Mouse (Mus musculus) liver, embryonic 13.5 days (tissue): Measurements from ENCODE around the gene Srcin1. TPM values are rescaled to one million over a fixed set of nuclear protein-coding genes. Genes with fewer than 3 reads are reported as not detected.

Experiments used
- ATAC-seq: fragments of 200-750 bp; cut with Nextera tagmentation; 2 replicates; pipeline ENCODE4 v1.8.0; 2017; ENCODE audit warnings: low read depth, mild to moderate bottlenecking, moderate number of reproducible peaks, moderate library complexity
- DNase-seq: peaks from one replicate; pipeline ENCODE4 v3.0.0; 2022
- H3K27ac ChIP-seq: fragments of 300-500 bp; sonication (generic); 2 replicates; pipeline ENCODE4 v1.5.1; 2015; ENCODE audit warnings: moderate library complexity, mild to moderate bottlenecking, inconsistent platforms
- H3K27me3 ChIP-seq: fragments of 300-500 bp; sonication (generic); 2 replicates; pipeline ENCODE4 v1.6.1; 2015; ENCODE audit warnings: mild to moderate bottlenecking, inconsistent platforms
- H3K36me3 ChIP-seq: fragments of 300-500 bp; sonication (generic); 2 replicates; pipeline ENCODE4 v1.6.1; 2015; ENCODE audit warnings: mild to moderate bottlenecking, inconsistent platforms
- H3K4me1 ChIP-seq: fragments of 300-500 bp; sonication (generic); replicated peaks from 2 replicates; pipeline ENCODE4 v1.6.1; 2015; ENCODE audit warnings: inconsistent platforms
- H3K4me2 ChIP-seq: fragments of 300-500 bp; sonication (generic); 2 replicates; pipeline ENCODE4 v1.6.1; 2015; ENCODE audit warnings: inconsistent platforms, mild to moderate bottlenecking, moderate library complexity
- H3K4me3 ChIP-seq: fragments of 300-500 bp; sonication (generic); replicated peaks from 2 replicates; pipeline ENCODE4 v1.5.1; 2015; ENCODE audit warnings: mild to moderate bottlenecking, inconsistent platforms
- H3K9ac ChIP-seq: fragments of 300-500 bp; sonication (generic); 2 replicates; pipeline ENCODE4 v1.6.1; 2015; ENCODE audit warnings: mild to moderate bottlenecking, inconsistent platforms
- H3K9me3 ChIP-seq: fragments of 300-500 bp; sonication (generic); replicated peaks from 2 replicates; pipeline ENCODE4 v1.6.1; 2016; ENCODE audit warnings: inconsistent platforms
- whole genome bisulfite sequencing: fragments of 180-500 bp; shearing (Covaris S2); methylation state at CpG from one replicate; pipeline ENCODE4 v1.1.7; 2015; ENCODE audit not compliant: insufficient replicate concordance; 5-methylcytosine and 5-hydroxymethylcytosine counted together
- polyA plus RNA-seq: library from polyadenylated mRNA; unstranded; fragments of >200 nt; fragmentation: Nextera tagmentation; extraction: Ambion mirVana; gene quantifications from 2 replicates; pipeline ENCODE4 v1.2.1, GENCODE M21; 2015

Srcin1 gene
- polyA plus RNA-seq, 1 experiment from 2014 or later: not detected

DNA sequence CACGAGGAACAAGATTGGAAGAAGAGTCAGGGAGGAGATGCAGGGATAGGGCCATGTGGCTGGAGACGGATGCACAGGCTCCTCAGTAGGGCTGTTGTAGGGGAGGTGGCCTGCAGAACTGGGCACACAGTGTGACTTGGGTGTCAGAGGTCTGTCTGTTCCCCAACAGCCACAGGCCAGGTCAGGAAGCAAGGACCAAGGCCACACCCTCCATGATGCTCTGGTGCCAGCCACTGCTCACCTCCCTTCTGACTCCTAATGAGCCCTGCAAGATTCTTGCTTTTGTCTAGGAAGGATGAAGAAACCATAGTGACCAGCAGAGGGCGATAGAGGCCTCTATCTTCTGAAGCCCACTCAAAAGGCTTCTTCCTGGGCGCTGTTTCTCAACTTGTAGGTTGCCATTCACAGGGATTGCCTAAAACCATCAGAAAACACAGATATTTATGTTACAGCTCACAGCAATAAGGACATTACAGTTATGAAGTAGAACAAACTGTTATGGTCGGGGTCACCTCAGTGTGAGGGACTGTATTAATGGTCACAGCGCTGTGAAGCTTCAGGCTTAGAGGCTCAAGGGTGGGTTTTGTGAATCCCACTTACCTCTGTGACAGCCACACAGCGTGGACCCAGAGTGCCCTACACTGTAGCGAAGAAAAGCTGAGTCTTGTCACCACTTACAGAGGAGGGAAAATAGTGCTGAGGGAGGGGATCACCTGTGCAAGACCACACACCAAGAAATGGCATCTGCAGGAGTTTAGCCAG lies 99.5 kb downstream of the Srcin1 start:
- peaks cover 21% of the 10 kb centered on the region for H3K4me1 ChIP-seq
- H3K27ac ChIP-seq: no peak overlapping the region
- H3K4me3 ChIP-seq: no peak overlapping the region
- H3K9ac ChIP-seq: no peak overlapping the region
- peaks cover 100% of the 10 kb centered on the region for H3K36me3 ChIP-seq
- H3K4me2 ChIP-seq: no peak overlapping the region
- 70% methylated on average over 8 of the region's 8 CpGs for WGBS
- H3K9me3 ChIP-seq: no peaks in the 10 kb centered on the region
- H3K27me3 ChIP-seq: no peaks in the 10 kb centered on the region
- ATAC-seq: 0 out of 2 replicates have a peak, but pooled peaks have one; percentile 2
- peak; percentile 45 for DNase-seq

- ATAC-seq: no peak
- Histone ChIP-seq H3K27me3 (no peaks in the 10 kb centered on the region), H3K4me1 (peaks cover 6% of the 10 kb centered on the region), H3K36me3 (peaks cover 100% of the 10 kb centered on the region), H3K9me3 (no peaks in the 10 kb centered on the region), H3K4me3 (no peak overlapping the region), H3K4me2 (no peak overlapping the region), H3K27ac (no peak overlapping the region), H3K9ac (no peak overlapping the region)
- WGBS: 90% methylated on average over 6 of the region's 6 CpGs
- DNase-seq: no peak
Measured at GRCm38 (mm10) chr11:97471276-97471675, 104.7 kb downstream of the Srcin1 start.

- Histone ChIP-seq H3K27ac (no peak overlapping the region), H3K9ac (no peak overlapping the region), H3K36me3 (peaks cover 100% of the 10 kb centered on the region), H3K4me1 (peaks cover 6% of the 10 kb centered on the region), H3K27me3 (no peaks in the 10 kb centered on the region), H3K4me3 (no peak overlapping the region), H3K9me3 (no peaks in the 10 kb centered on the region), H3K4me2 (no peak overlapping the region)
- 93% methylated on average over 7 of the region's 7 CpGs for WGBS
- no peak for ATAC-seq
- DNase-seq: no peak
Measured at GRCm38 (mm10) chr11:97469828-97470227, 106.2 kb downstream of the Srcin1 start.

- no peaks in the 10 kb centered on the region for H3K9me3 ChIP-seq
- H3K27me3 ChIP-seq: no peaks in the 10 kb centered on the region
- H3K9ac ChIP-seq: peak overlapping the region; percentile 27; the same call in 1 of the 2 replicates
- DNase-seq: peak; percentile 67
- peaks cover 100% of the 10 kb centered on the region for H3K36me3 ChIP-seq
- H3K4me3 ChIP-seq: no peak overlapping the region
- ATAC-seq: peak; percentile 62
- H3K4me2 ChIP-seq: no peak overlapping the region
- peaks cover 6% of the 10 kb centered on the region for H3K4me1 ChIP-seq
- WGBS: 60% methylated on average over 14 of the region's 14 CpGs
- peak overlapping the region; percentile 50 for H3K27ac ChIP-seq
Measured at GRCm38 (mm10) chr11:97468639-97469287, 107.2 kb downstream of the Srcin1 start.

DNA sequence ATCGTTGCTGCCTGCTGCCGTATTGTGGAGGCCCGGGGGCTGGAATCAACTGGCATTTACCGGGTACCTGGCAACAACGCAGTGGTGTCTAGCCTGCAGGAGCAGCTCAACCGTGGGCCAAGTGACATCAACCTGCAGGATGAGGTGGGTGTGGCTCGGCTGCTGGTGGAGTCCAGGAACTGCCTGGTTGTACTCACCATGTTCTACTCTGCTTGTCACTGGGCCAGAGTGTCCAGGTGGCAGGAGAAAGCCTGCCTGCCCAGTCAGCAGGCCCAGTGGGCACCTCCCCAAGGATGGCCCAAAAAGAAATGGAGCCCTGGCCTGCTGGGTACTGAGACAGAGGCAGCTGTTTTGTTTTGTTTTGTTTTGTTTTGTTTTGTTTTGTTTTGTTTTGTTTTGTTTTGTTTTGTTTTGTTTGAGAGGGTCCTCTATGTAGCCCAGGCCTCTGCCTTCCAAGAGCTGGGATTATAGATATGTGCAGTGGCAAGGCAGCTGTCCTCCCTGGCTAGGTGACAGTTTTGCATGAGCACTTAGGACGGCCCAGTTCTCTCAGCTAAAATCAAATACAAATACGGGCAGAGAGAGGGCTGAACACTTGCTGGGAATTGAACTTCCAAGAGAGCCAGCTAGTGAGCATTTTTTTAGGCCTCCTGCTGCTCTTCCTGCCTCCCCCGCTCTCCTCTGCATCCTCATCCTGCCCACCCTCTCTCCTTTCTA lies 109.4 kb downstream of the Srcin1 start:
- WGBS: 87% methylated on average over 10 of the region's 10 CpGs
- H3K4me1 ChIP-seq: peaks cover 8% of the 10 kb centered on the region
- H3K4me3 ChIP-seq: no peak overlapping the region
- H3K4me2 ChIP-seq: no peak overlapping the region
- no peaks in the 10 kb centered on the region for H3K27me3 ChIP-seq
- H3K9me3 ChIP-seq: no peaks in the 10 kb centered on the region
- no peak for DNase-seq
- H3K36me3 ChIP-seq: peaks cover 100% of the 10 kb centered on the region
- H3K9ac ChIP-seq: no peak overlapping the region
- H3K27ac ChIP-seq: no peak overlapping the region
- no peak for ATAC-seq

GRCm38 (mm10) chr11:97465957-97466356 lies 110.0 kb downstream of the Srcin1 start:
- Histone ChIP-seq H3K4me1 (peaks cover 8% of the 10 kb centered on the region), H3K9me3 (no peaks in the 10 kb centered on the region), H3K27ac (no peak overlapping the region), H3K4me2 (no peak overlapping the region), H3K36me3 (peaks cover 100% of the 10 kb centered on the region), H3K9ac (no peak overlapping the region), H3K4me3 (no peak overlapping the region), H3K27me3 (no peaks in the 10 kb centered on the region)
- ATAC-seq (no peak), DNase-seq (no peak)
- 90% methylated on average over 12 of the region's 12 CpGs for WGBS

- DNase-seq (no peak), ATAC-seq (no peak)
- no peak overlapping the region for H3K4me3 ChIP-seq
- H3K36me3 ChIP-seq: peaks cover 100% of the 10 kb centered on the region
- H3K9ac ChIP-seq: no peak overlapping the region
- H3K4me1 ChIP-seq: peaks cover 8% of the 10 kb centered on the region
- no peaks in the 10 kb centered on the region for H3K9me3 ChIP-seq
- 93% methylated on average over 4 of the region's 4 CpGs for WGBS
- H3K4me2 ChIP-seq: no peak overlapping the region
- H3K27ac ChIP-seq: no peak overlapping the region
- H3K27me3 ChIP-seq: no peaks in the 10 kb centered on the region
Measured at GRCm38 (mm10) chr11:97463991-97464390, 112.0 kb downstream of the Srcin1 start.

- peaks cover 100% of the 10 kb centered on the region for H3K36me3 ChIP-seq
- DNase-seq (no peak), ATAC-seq (no peak)
- H3K9me3 ChIP-seq: no peaks in the 10 kb centered on the region
- no peak overlapping the region for H3K4me2 ChIP-seq
- no peak overlapping the region for H3K4me3 ChIP-seq
- H3K4me1 ChIP-seq: 0 out of 2 replicates have a peak, but pooled peaks cover 2% of the 10 kb centered on the region
- 89% methylated on average over 33 of the region's 33 CpGs for WGBS
- no peak overlapping the region for H3K27ac ChIP-seq
- no peaks in the 10 kb centered on the region for H3K27me3 ChIP-seq
- no peak overlapping the region for H3K9ac ChIP-seq
Measured at GRCm38 (mm10) chr11:97463166-97463565, 112.8 kb downstream of the Srcin1 start.

DNA sequence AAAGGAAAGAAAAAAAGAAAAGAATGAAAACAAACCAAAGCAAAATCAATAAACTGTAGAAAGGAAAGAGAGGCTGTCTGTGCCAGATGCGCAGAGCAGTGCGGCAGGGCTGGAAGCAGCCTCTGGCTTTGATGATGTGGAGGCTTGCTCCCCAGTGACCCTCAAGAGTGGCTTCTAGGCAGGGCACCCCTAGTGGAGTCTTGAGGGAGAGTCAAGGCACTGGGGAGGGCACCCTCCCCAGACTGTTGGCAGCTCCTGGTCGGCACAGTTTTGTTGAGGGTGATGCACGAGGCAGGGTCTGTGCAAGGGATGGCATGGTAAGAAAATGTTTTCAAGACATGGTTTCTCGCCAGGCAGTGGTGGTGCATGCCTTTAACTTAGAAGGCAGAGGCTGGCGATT lies 113.4 kb downstream of the Srcin1 start:
- Histone ChIP-seq H3K27me3 (no peaks in the 10 kb centered on the region), H3K4me1 (0 out of 2 replicates have a peak, but pooled peaks cover 2% of the 10 kb centered on the region), H3K9me3 (no peaks in the 10 kb centered on the region), H3K9ac (no peak overlapping the region), H3K4me3 (no peak overlapping the region), H3K4me2 (no peak overlapping the region), H3K36me3 (peaks cover 100% of the 10 kb centered on the region), H3K27ac (no peak overlapping the region)
- DNase-seq (no peak), ATAC-seq (no peak)
- WGBS: 89% methylated on average over 6 of the region's 6 CpGs

DNA sequence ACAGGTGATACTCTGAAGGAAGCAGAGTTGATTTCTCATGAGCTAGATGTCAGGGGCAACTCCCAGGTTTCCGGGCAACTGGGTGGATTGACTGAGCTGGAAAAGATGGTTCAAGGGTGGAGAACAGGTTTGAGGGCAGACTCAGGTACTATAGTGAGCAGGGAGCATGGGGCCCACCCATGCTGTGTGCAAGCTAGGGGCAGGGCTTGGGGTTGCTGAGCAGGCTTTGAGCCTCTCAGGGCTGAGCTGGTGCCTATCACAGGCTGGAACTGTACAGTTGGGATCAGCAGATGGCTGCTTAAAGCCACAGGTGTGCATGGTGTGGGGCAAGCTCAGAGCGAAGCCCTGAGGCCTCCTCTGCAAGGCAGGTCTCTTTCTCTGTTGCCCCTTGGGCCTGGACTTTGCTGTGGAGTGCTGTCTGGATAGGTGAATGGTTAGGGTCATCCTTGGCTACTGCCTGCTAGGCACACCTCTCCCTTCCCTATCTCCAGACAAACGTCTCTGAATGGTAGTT lies 114.6 kb downstream of the Srcin1 start:
- H3K27ac ChIP-seq: no peak overlapping the region
- no peak for DNase-seq
- H3K27me3 ChIP-seq: no peaks in the 10 kb centered on the region
- H3K9ac ChIP-seq: no peak overlapping the region
- 0 out of 2 replicates have a peak, but pooled peaks have one; percentile 21 for ATAC-seq
- no peaks in the 10 kb centered on the region for H3K9me3 ChIP-seq
- WGBS: 87% methylated on average over 3 of the region's 3 CpGs
- 0 out of 2 replicates have a peak, but pooled peaks cover 2% of the 10 kb centered on the region for H3K4me1 ChIP-seq
- H3K4me2 ChIP-seq: no peak overlapping the region
- H3K36me3 ChIP-seq: peaks cover 100% of the 10 kb centered on the region
- H3K4me3 ChIP-seq: no peak overlapping the region
